34 mouse cellular contexts compared by ENCODE assay signal in the genomic region with DNA sequence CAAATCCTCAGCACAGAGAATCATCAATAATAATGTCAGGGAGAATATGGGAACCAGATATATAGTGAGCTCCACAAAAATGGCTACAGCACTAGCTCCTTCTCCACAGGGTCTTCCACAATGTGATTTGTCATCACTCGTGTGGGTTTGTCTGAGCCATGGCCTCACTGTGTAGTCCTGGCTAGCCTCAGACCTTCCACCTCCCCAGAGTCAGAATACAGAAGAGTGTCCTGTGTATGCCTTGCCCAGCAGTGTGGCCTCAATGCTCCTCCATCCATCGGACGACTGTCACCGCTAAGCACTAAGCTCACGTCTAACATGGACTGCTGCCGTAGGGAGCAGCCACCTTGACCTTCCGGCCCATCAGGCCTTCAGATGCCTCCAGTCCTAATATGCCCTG.
"Had no signal": no experiment of that assay in that cellular context is flagged by ENCODE, and none has a peak within 500 bp of the region (broad histone marks: within the 10 kb centered on the region; RNA-seq: fewer than 3 reads in every experiment).

No protein-coding gene starts in this region.

- H3K4me3 ChIP-seq: heart, embryonic 10.5 days; heart, embryonic 12.5 days; heart, embryonic 13.5 days; heart, embryonic 15.5 days; hindbrain, embryonic 10.5 days; hindbrain, embryonic 13.5 days; intestine, embryonic 15.5 days; kidney, embryonic 15.5 days; layer of hippocampus, adult 2 months; left cerebral cortex, adult 2 months had no signal

- H3K27ac ChIP-seq: heart, embryonic 10.5 days; heart, embryonic 13.5 days; heart, embryonic 15.5 days; hindbrain, embryonic 10.5 days; hindbrain, embryonic 13.5 days; hindbrain, embryonic 14.5 days; hindbrain, postnatal 0 days; intestine, embryonic 15.5 days; kidney, embryonic 15.5 days; kidney, postnatal 0 days; layer of hippocampus, adult 2 months; left cerebral cortex, adult 2 months had no signal

- H3K27me3 ChIP-seq: heart, embryonic 12.5 days; heart, embryonic 13.5 days; heart, embryonic 15.5 days; hindbrain, embryonic 13.5 days; intestine, embryonic 15.5 days; kidney, embryonic 15.5 days had no signal

- H3K4me1 ChIP-seq: hindbrain, embryonic 10.5 days; intestine, embryonic 15.5 days; kidney, embryonic 15.5 days had no signal

- H3K9me3 ChIP-seq: heart, embryonic 10.5 days; heart, embryonic 12.5 days; heart, embryonic 13.5 days; heart, embryonic 15.5 days; hindbrain, embryonic 10.5 days; hindbrain, embryonic 13.5 days; intestine, embryonic 15.5 days; kidney, embryonic 15.5 days had no signal

- ATAC-seq: hindbrain, embryonic 16.5 days; hindbrain, postnatal 0 days; inflammation-experienced regulatory T-cells, adult 6 months; intestine, embryonic 15.5 days; intestine, embryonic 16.5 days; intestine, postnatal 0 days had no signal

- H3K9ac ChIP-seq: heart, embryonic 12.5 days; heart, embryonic 13.5 days; heart, embryonic 15.5 days; hindbrain, embryonic 13.5 days; hindbrain, embryonic 14.5 days; intestine, embryonic 15.5 days; kidney, embryonic 15.5 days had no signal

- DNase-seq: heart, postnatal 10 days; heart, postnatal 14 days; heart, postnatal 36 days; heart, postnatal 4 days; kidney, adult 11 months; kidney, adult 18-20 months; kidney, adult 2 months; kidney, adult 8-10 months; kidney, adult 9 months; kidney, postnatal 10 days; kidney, postnatal 14 days; kidney, postnatal 25 days; kidney, postnatal 36 days; kidney, postnatal 4 days; layer of hippocampus, adult 9-11 months; layer of hippocampus, postnatal 36 days had no signal

- H3K4me2 ChIP-seq: heart, embryonic 11.5 days; heart, embryonic 12.5 days; heart, embryonic 13.5 days; heart, embryonic 15.5 days; hindbrain, embryonic 13.5 days; hindbrain, embryonic 14.5 days; intestine, embryonic 15.5 days; kidney, embryonic 15.5 days had no signal

- H3K36me3 ChIP-seq: heart, embryonic 10.5 days; heart, embryonic 12.5 days; heart, embryonic 13.5 days; heart, embryonic 15.5 days; hindbrain, embryonic 10.5 days; hindbrain, embryonic 13.5 days; intestine, embryonic 15.5 days; kidney, embryonic 15.5 days had no signal
